Mouse (Mus musculus) left cerebral cortex, adult 6 months (tissue): ENCODE measurements around the gene Uchl4. TPM values are rescaled to one million over a fixed set of nuclear protein-coding genes. Genes with fewer than 3 reads are reported as not detected.

Source experiments
- long read RNA-seq, 2 experiments: library from polyadenylated mRNA; unstranded; transcript quantifications; one replicate each; pipeline ENCODE4 v2.0.0; 2019 to 2020
- polyA plus RNA-seq: library from polyadenylated mRNA; unstranded; fragments of <200 nt; fragmentation: Nextera tagmentation; gene quantifications from 2 replicates; pipeline ENCODE4 v1.2.3, GENCODE M21; 2021

Gene Uchl4
- 2.5 and 2.6 TPM in 2 replicates for polyA plus RNA-seq
- long read RNA-seq, experiment 1: 0 reads
- long read RNA-seq, experiment 2: 0 reads

GRCm38 (mm10) chr9:64234768-64235435 is at the start of gene Uchl4:
Uchl4 (plus strand) TSS chr9:64235201.

GRCm38 (mm10) chr9:64253021-64253904 is 18.3 kb downstream of the Uchl4 start, which contains the start of gene Map2k1:
Map2k1 (minus strand) TSS chr9:64253631.

GRCm38 (mm10) chr9:64281105-64281780 is 46.2 kb downstream of the Uchl4 start, which contains the start of gene Tipin:
Tipin (plus strand) TSS chr9:64281581.

Other genes starting within 250 kb of the Uchl4 start
- 0.36 and 0.38 TPM in 2 replicates for gene Smad6, start 213.1 kb upstream of the Uchl4 start, polyA plus RNA-seq
- gene Lctl, start 118.1 kb upstream of the Uchl4 start, polyA plus RNA-seq: 0.18 TPM in 2 replicates
- 0.97 and 1.6 TPM in 2 replicates for gene Zwilch, start 62.1 kb upstream of the Uchl4 start, polyA plus RNA-seq
- 912 and 916 TPM in 2 replicates for gene Rpl4, start 61.8 kb upstream of the Uchl4 start, polyA plus RNA-seq
- 30.7 and 32.9 TPM in 2 replicates for gene Snapc5, start 55.9 kb upstream of the Uchl4 start, polyA plus RNA-seq
- 204 and 260 TPM in 2 replicates for gene Map2k1, start 18.4 kb downstream of the Uchl4 start, polyA plus RNA-seq
- gene Tipin, start 46.4 kb downstream of the Uchl4 start, polyA plus RNA-seq: 54.2 and 66.5 TPM in 2 replicates
- 7.5 and 8.7 TPM in 2 replicates for gene Dis3l, start 106.1 kb downstream of the Uchl4 start, polyA plus RNA-seq
- gene Megf11, start 150.4 kb downstream of the Uchl4 start, polyA plus RNA-seq: 4.1 and 5.7 TPM in 2 replicates